Mouse (Mus musculus) liver, embryonic 16.5 days (tissue): ENCODE measurements at regions not wholly inside any gene's neighbourhood (a gene's known extent, or its start where the extent isn't known, plus 50 kb on each side); places are given as distances from the start of the nearest gene placed in this dataset.

ENCODE experiments used
- ATAC-seq: fragments of 200-750 bp; cut with Nextera tagmentation; 2 replicates; pipeline ENCODE4 v1.8.0; 2017; ENCODE audit warnings: low read depth, mild to moderate bottlenecking, moderate number of reproducible peaks, moderate library complexity
- H3K27ac ChIP-seq: fragments of 300-500 bp; sonication (generic); 2 replicates; pipeline ENCODE4 v1.5.1; 2014; ENCODE audit warnings: mild to moderate bottlenecking, low read length
- H3K27me3 ChIP-seq: fragments of 300-500 bp; sonication (generic); 2 replicates; pipeline ENCODE4 v1.6.1; 2014; ENCODE audit warnings: low read depth, low read length, mixed read lengths; ENCODE audit not compliant: control insufficient read depth, insufficient read depth
- H3K36me3 ChIP-seq: fragments of 300-500 bp; sonication (generic); 2 replicates; pipeline ENCODE4 v1.6.1; 2014; ENCODE audit warnings: mild to moderate bottlenecking; ENCODE audit not compliant: control insufficient read depth, insufficient read depth
- H3K4me1 ChIP-seq: fragments of 300-500 bp; sonication (generic); 2 replicates; pipeline ENCODE4 v1.6.1; 2014; ENCODE audit warnings: low read depth, low read length, mixed read lengths; ENCODE audit not compliant: control insufficient read depth
- H3K4me2 ChIP-seq: fragments of 300-500 bp; sonication (generic); 2 replicates; pipeline ENCODE4 v1.6.1; 2014; ENCODE audit warnings: low read depth, low read length, mixed read lengths
- H3K4me3 ChIP-seq: fragments of 300-500 bp; sonication (generic); 2 replicates; pipeline ENCODE4 v1.5.1; 2014; ENCODE audit warnings: low read depth, mild to moderate bottlenecking, low read length
- H3K9ac ChIP-seq: fragments of 300-500 bp; sonication (generic); 2 replicates; pipeline ENCODE4 v1.6.1; 2014; ENCODE audit warnings: low read depth, low read length
- H3K9me3 ChIP-seq: fragments of 300-500 bp; sonication (generic); replicated peaks from 2 replicates; pipeline ENCODE4 v1.6.1; 2016; ENCODE audit warnings: low read length; ENCODE audit not compliant: control insufficient read depth
- WGBS: fragments of 180-500 bp; shearing (Covaris S2); extraction: QIAGEN DNeasy Blood & Tissue Kit; methylation state at CpG from one replicate; pipeline ENCODE4 v1.1.7; 2014; ENCODE audit not compliant: insufficient replicate concordance; 5-methylcytosine and 5-hydroxymethylcytosine counted together

DNA sequence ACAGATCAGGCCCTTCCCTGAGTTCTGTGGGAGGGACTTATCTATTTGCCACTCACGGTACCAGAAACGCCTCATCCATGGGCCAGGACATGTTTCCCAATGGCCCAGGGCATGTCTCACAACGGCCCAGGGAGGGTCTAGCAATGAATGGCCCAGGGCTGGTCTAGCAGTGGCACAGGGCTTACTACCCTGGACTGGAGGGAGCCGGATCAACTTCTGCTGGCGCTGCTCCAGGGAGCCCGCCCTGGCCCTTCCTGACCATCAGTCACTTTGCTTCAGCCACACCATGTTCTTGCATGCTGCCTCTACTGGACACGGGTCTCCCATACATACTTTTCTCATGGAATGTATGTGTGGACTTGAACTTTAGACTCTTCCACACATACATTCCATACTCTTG, 290.1 kb upstream of the Zfp637 start:
- H3K27ac ChIP-seq, result no peak overlapping the region
- no peaks in the 10 kb centered on the region for H3K9me3 ChIP-seq
- H3K27me3 ChIP-seq, result no peaks in the 10 kb centered on the region
- H3K4me1 ChIP-seq, result no peaks in the 10 kb centered on the region
- no peak for ATAC-seq
- no peak overlapping the region for H3K4me3 ChIP-seq
- no peak overlapping the region for H3K4me2 ChIP-seq
- 73% methylated on average over 7 of the region's 7 CpGs for WGBS
- H3K36me3 ChIP-seq, result no peaks in the 10 kb centered on the region
- H3K9ac ChIP-seq, result no peak overlapping the region

DNA sequence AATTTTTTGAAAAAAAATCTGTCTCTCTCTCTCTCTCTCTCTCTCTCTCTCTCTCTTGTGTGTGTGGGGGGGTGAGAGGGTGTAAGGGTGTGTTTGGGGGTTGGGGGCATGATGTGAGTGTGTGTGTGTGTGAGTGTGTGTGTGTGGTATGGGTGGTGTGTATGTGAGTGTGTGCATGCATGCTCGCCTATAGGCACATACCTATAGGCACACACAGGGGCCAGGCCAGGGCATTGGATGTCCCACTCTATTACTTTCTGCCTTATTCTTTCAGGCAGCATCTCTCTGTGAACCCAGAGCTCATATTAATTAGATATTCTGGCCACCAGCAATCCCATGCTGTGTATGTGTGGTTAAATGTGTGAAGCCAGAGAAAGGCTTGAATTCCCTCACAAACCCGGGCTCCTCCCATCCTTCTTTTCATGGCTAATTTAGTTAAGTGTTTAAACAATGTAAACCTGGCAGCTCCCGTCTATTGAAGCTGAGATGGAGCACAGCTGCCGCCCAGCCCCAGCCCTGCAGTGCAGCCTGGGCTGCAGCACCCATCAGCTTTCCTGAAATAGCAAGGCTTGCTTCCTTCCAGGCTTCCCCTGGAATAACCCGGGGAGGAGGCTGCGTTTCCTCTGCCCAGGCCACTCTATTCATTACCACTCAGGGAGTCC, 288.8 kb upstream of the Zfp637 start:
- Histone ChIP-seq H3K4me2 (no peak overlapping the region), H3K9ac (no peak overlapping the region), H3K9me3 (no peaks in the 10 kb centered on the region), H3K4me3 (no peak overlapping the region), H3K4me1 (no peaks in the 10 kb centered on the region), H3K27ac (no peak overlapping the region), H3K36me3 (no peaks in the 10 kb centered on the region), H3K27me3 (no peaks in the 10 kb centered on the region)
- no peak for ATAC-seq
- WGBS, result 20% methylated on average over 6 of the region's 6 CpGs

DNA sequence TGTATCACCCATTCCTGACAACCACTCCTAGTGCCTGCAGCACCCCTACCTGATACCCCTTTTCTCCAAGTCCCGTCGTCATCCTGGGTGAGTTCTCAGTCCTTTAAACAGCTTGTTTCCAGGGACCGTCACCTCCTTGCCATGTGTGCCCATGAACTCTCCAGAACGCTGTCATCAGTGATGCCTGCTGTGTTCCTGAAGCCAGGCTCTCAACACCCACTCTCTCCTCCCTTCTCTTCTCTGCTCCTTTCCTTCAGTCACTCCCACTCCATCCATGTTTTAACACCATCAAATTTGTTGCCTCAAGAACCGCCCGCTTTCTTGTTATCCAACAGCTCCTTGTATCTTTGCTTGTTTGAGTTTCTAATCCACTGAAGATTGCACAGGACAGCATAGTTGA, 277.8 kb upstream of the Zfp637 start:
- H3K4me2 ChIP-seq, result no peak overlapping the region
- WGBS, result 63% methylated on average over 6 of the region's 6 CpGs
- ATAC-seq, result no peak

DNA sequence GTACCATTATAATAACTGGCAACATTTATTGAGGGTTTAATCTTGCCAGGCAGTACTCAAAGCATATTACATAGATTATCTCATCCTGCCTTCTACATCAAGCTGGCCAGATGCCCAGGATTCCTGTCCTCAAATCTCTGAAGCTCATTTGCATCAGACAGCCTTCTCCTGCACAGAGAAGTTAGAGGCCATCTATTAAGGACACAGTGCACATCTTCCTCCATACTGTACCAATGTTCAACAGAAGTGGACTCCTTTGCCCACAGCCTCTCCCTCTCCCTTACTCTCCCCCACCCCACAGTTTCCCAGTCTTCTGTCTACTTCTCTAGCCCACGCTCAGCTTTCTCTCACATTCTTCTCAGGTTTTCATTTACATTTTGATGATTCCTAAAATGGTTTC, 277.3 kb upstream of the Zfp637 start:
- WGBS, result 71% methylated on average over 1 of the region's 1 CpGs
- ATAC-seq, result no peak
- Histone ChIP-seq H3K27me3 (no peaks in the 10 kb centered on the region), H3K4me3 (no peak overlapping the region), H3K36me3 (no peaks in the 10 kb centered on the region), H3K9me3 (no peaks in the 10 kb centered on the region), H3K4me1 (no peaks in the 10 kb centered on the region), H3K9ac (no peak overlapping the region), H3K4me2 (no peak overlapping the region), H3K27ac (no peak overlapping the region)

More for the DNA sequence above, 277.8 kb upstream of the Zfp637 start:
- H3K4me1 ChIP-seq, result no peaks in the 10 kb centered on the region
- H3K27me3 ChIP-seq, result no peaks in the 10 kb centered on the region
- no peak overlapping the region for H3K9ac ChIP-seq
- no peak overlapping the region for H3K4me3 ChIP-seq
- H3K9me3 ChIP-seq, result no peaks in the 10 kb centered on the region
- H3K27ac ChIP-seq, result no peak overlapping the region
- no peaks in the 10 kb centered on the region for H3K36me3 ChIP-seq

DNA sequence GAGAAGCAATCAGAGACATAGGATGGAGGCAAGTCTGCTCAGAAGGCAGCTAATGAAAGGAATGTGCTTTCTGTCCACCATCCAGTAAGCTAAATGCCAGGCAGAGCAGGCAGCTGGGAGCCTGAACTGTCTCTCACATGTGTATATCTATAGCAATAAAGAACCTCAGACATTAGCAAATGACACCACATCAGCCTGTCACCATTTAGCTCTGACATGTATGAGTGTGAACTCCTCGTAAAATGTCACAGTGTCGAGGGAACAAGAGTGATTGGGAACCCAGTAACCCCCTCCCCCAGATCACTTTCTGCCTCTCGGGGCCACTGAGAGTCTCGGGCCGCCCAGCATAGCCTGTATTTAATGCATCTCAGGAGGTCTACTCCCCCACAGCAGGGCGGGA, 274.2 kb upstream of the Zfp637 start:
- H3K9ac ChIP-seq, result no peak overlapping the region
- 64% methylated on average over 6 of the region's 6 CpGs for WGBS
- H3K4me1 ChIP-seq, result no peaks in the 10 kb centered on the region
- H3K27me3 ChIP-seq, result no peaks in the 10 kb centered on the region
- H3K9me3 ChIP-seq, result no peaks in the 10 kb centered on the region
- H3K4me3 ChIP-seq, result no peak overlapping the region
- H3K27ac ChIP-seq, result no peak overlapping the region
- ATAC-seq, result no peak
- no peaks in the 10 kb centered on the region for H3K36me3 ChIP-seq
- no peak overlapping the region for H3K4me2 ChIP-seq

DNA sequence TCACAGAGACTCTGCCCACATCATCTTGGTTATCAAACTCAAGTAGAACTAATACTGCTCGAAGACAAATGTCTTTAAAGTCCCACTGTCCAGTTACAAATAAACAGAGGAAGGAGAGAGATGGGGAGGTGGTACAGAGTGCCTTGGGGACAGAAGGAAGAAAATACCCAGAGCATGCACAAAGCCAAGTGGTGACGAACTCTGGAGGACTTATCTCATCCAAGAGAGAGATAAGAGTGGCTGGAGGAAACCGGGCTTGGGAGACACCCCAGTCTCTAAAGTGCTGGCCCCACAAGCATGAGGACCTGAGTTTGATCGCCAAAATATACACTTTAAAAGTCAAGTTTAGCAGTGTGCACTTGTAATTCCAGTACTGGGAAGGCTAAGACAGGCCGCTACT, 273.3 kb upstream of the Zfp637 start:
- no peaks in the 10 kb centered on the region for H3K27me3 ChIP-seq
- 38% methylated on average over 5 of the region's 5 CpGs for WGBS
- H3K9me3 ChIP-seq, result no peaks in the 10 kb centered on the region
- H3K4me1 ChIP-seq, result no peaks in the 10 kb centered on the region
- no peak overlapping the region for H3K9ac ChIP-seq
- H3K27ac ChIP-seq, result no peak overlapping the region
- ATAC-seq, result no peak
- H3K36me3 ChIP-seq, result no peaks in the 10 kb centered on the region
- no peak overlapping the region for H3K4me3 ChIP-seq
- no peak overlapping the region for H3K4me2 ChIP-seq

DNA sequence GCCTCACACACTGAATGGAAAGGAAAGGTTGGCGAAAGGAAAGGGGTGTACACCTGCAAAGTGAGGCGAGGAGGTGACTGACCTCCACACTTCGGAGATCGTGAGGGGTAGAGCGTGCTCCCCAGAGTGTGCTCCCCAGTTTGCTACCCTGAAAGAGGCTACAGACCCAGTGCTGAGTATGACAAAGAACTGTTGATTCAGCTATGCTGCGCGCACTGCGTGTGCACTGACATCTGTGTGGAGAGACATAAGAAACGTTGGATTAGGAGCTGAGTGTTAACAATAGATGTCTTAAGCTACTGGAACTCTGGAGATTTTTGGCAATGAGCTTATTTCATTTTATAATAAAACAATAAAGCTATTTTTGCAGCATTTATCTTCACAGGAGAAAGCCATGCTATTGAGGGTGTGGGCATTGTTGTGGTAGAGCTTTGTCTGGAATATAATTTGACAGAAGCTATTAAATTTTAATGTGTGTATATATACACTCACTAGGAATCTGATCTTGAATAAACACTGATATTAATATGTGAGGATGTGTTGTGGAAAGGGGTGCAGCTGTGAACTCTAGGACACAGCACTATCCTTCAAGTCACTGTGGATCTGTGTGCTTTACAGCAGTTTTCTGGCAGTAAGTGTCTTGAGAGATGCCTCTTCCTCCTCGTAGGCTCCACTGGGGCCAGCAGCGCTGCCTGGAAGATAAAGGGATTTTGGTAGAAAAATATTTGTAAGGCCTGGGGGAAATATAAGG, 271.2 kb upstream of the Zfp637 start:
- no peak overlapping the region for H3K4me3 ChIP-seq
- no peaks in the 10 kb centered on the region for H3K36me3 ChIP-seq
- ATAC-seq, result no peak
- H3K9me3 ChIP-seq, result no peaks in the 10 kb centered on the region
- 71% methylated on average over 11 of the region's 11 CpGs for WGBS
- no peak overlapping the region for H3K9ac ChIP-seq
- H3K27ac ChIP-seq, result no peak overlapping the region
- H3K4me2 ChIP-seq, result no peak overlapping the region
- H3K4me1 ChIP-seq, result no peaks in the 10 kb centered on the region
- H3K27me3 ChIP-seq, result no peaks in the 10 kb centered on the region

DNA sequence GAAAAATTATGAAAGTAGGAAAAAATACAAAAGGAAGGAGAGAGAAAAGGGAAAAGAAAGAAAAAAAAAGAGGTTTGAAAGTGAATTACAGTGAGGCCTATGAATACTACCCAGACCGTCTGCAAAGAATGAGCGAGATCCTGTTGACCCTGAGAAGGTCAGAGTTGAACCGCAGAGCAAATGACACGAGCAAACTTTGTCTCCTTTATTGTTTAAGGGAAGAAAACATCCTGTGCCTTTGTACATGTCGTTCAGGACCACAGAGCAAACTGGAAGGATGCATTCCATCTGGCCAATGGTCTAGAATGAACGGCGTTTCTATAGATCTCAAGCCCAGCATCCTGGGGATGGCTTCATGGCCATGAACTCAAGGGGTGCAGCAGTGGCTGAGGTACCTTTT, 270.6 kb upstream of the Zfp637 start:
- ATAC-seq, result no peak
- WGBS, result 38% methylated on average over 7 of the region's 7 CpGs

DNA sequence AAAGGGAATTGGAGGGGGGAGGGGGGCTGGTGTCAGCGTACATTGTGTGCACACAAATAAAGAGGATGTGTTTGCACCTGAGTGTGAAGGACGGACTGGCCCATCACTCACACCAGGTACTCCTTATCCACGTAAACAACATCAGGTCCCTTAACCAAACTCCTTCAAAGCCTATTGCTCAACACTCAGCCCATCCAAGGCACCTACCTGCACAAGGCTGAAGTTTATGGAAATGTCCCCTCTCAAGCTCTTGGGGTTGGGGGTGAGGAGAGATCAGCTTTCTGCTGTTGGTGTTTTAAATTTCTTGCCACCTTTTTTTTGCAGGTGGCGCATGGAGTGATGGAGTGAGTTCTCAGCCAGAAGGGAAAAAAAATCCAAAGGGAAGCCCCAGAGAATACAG, 270.2 kb upstream of the Zfp637 start:
- no peaks in the 10 kb centered on the region for H3K36me3 ChIP-seq
- no peak overlapping the region for H3K9ac ChIP-seq
- no peaks in the 10 kb centered on the region for H3K9me3 ChIP-seq
- WGBS, result 60% methylated on average over 4 of the region's 4 CpGs
- H3K27ac ChIP-seq, result no peak overlapping the region
- ATAC-seq, result no peak
- no peaks in the 10 kb centered on the region for H3K4me1 ChIP-seq
- H3K4me2 ChIP-seq, result no peak overlapping the region
- no peak overlapping the region for H3K4me3 ChIP-seq
- H3K27me3 ChIP-seq, result no peaks in the 10 kb centered on the region

More for the DNA sequence above, 270.6 kb upstream of the Zfp637 start:
- H3K4me3 ChIP-seq, result no peak overlapping the region
- H3K4me2 ChIP-seq, result no peak overlapping the region
- H3K4me1 ChIP-seq, result no peaks in the 10 kb centered on the region
- no peaks in the 10 kb centered on the region for H3K36me3 ChIP-seq
- H3K27me3 ChIP-seq, result no peaks in the 10 kb centered on the region
- no peak overlapping the region for H3K9ac ChIP-seq
- no peaks in the 10 kb centered on the region for H3K9me3 ChIP-seq
- no peak overlapping the region for H3K27ac ChIP-seq
